ENCODE assay signal across 7 mouse cellular contexts in the genomic region with DNA sequence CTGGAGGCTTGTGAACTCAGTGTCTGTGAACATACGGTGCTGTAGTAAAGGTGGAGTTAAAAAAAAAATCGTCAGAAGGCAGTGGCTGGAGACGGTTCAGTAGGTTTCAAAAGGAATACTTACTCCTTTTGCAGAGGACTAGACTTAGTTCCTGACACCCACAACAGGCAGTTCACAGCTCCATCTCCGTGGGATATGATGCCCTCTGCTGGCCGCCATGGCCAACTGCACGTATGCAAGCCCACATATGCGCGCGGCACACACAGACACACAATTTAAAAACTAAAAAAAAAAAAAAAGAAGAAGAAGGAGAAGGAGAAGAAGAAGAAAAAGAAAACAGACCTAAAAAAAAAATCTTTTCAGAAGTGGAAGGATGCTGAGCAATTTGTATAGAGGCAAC. TPM values are rescaled to one million over a fixed set of nuclear protein-coding genes. Genes with fewer than 3 reads are reported as not detected.
DNase-seq lines count a peak whose midpoint lies in the region; ATAC-seq and TF ChIP-seq lines count a peak whose summit lies in the region.

No protein-coding gene starts in this region.

- H3K36me3 ChIP-seq in heart, postnatal 0 days (replicated peaks; ENCODE audit: control insufficient read depth, insufficient read depth, low read length): no peaks in the 10 kb centered on the region
- H3K36me3 ChIP-seq in lung, embryonic 14.5 days (ENCODE audit: insufficient read depth): no peaks in the 10 kb centered on the region
- H3K36me3 ChIP-seq in small intestine, adult 2 months (ENCODE audit: control insufficient read depth, insufficient read depth, low read length): no peaks in the 10 kb centered on the region
- H3K36me3 ChIP-seq in forebrain, embryonic 13.5 days (ENCODE audit: poor library complexity, severe bottlenecking): no peaks in the 10 kb centered on the region

- no peak for TF ChIP-seq POLR2A in small intestine, adult 2 months (IDR thresholded peaks at IDR 0.05; ENCODE audit: low read depth, low read length)

- H3K9me3 ChIP-seq in heart, postnatal 0 days (replicated peaks; ENCODE audit: control insufficient read depth, low read length): no peaks in the 10 kb centered on the region
- H3K9me3 ChIP-seq in lung, embryonic 14.5 days (ENCODE audit: low read depth, low read length): no peaks in the 10 kb centered on the region
- H3K9me3 ChIP-seq in forebrain, embryonic 13.5 days (replicated peaks): no peaks in the 10 kb centered on the region; the same call in 1 of the 2 replicates

- 44% methylated on average over 9 of the region's 9 CpGs for WGBS in heart, postnatal 0 days
- WGBS in lung, embryonic 14.5 days: 36% methylated on average over 9 of the region's 9 CpGs
- WGBS in small intestine, adult 2 months: 50% methylated on average over 9 of the region's 9 CpGs
- 44% methylated on average over 9 of the region's 9 CpGs for WGBS in forebrain, embryonic 13.5 days

- no peak for ATAC-seq in heart, postnatal 0 days (ENCODE audit: insufficient read depth, low read depth)
- no peak for ATAC-seq in lung, embryonic 14.5 days (ENCODE audit: insufficient read depth)
- ATAC-seq in forebrain, embryonic 13.5 days: no peak

- no peaks in the 10 kb centered on the region for H3K27me3 ChIP-seq in heart, postnatal 0 days (ENCODE audit: control insufficient read depth, insufficient read depth, low read length)
- no peaks in the 10 kb centered on the region for H3K27me3 ChIP-seq in lung, embryonic 14.5 days (ENCODE audit: insufficient read depth, low read length)
- H3K27me3 ChIP-seq in small intestine, adult 2 months (ENCODE audit: control insufficient read depth, insufficient read depth, low read length): no peaks in the 10 kb centered on the region; the same call in 1 of the 2 replicates
- H3K27me3 ChIP-seq in forebrain, embryonic 13.5 days: no peaks in the 10 kb centered on the region

- peak; percentile 29 for DNase-seq in ovary, postnatal 14 days (ENCODE audit: low spot score)
- no peak for DNase-seq in ovary, postnatal 10 days (ENCODE audit: low spot score)
- DNase-seq in adrenal gland, postnatal 25 days: peak; percentile 38
- DNase-seq in heart, postnatal 0 days (ENCODE audit: low spot score): no peak
- peak; percentile 56 for DNase-seq in lung, embryonic 14.5 days

- peaks cover 20% of the 10 kb centered on the region for H3K4me1 ChIP-seq in heart, postnatal 0 days (ENCODE audit: control insufficient read depth, insufficient read depth)
- no peaks in the 10 kb centered on the region for H3K4me1 ChIP-seq in lung, embryonic 14.5 days (ENCODE audit: insufficient read depth)
- 0 out of 2 replicates have a peak, but pooled peaks cover 3% of the 10 kb centered on the region for H3K4me1 ChIP-seq in small intestine, adult 2 months (ENCODE audit: control insufficient read depth, insufficient read depth, insufficient read length, low read length)
- H3K4me1 ChIP-seq in forebrain, embryonic 13.5 days: no peaks in the 10 kb centered on the region

- TF ChIP-seq EP300 in heart, postnatal 0 days (IDR thresholded peaks at IDR 0.05; ENCODE audit: low read depth): no peak

- no peak overlapping the region for H3K4me2 ChIP-seq in heart, postnatal 0 days (ENCODE audit: low read depth, low read length)
- peak overlapping the region; percentile 47 for H3K4me2 ChIP-seq in lung, embryonic 14.5 days
- H3K4me2 ChIP-seq in forebrain, embryonic 13.5 days: no peak overlapping the region

- H3K27ac ChIP-seq in heart, postnatal 0 days (ENCODE audit: low read depth): no peak overlapping the region
- H3K27ac ChIP-seq in lung, embryonic 14.5 days (ENCODE audit: low read depth): no peak overlapping the region
- no peak overlapping the region for H3K27ac ChIP-seq in small intestine, adult 2 months (ENCODE audit: insufficient read depth, low read depth, low read length)
- no peak overlapping the region for H3K27ac ChIP-seq in forebrain, embryonic 13.5 days

- H3K9ac ChIP-seq in heart, postnatal 0 days (replicated peaks; ENCODE audit: low read depth, low read length): no peak overlapping the region
- H3K9ac ChIP-seq in lung, embryonic 14.5 days: no peak overlapping the region
- no peak overlapping the region for H3K9ac ChIP-seq in forebrain, embryonic 13.5 days

- peak; percentile 54 for TF ChIP-seq CTCF in heart, postnatal 0 days (IDR thresholded peaks at IDR 0.05; ENCODE audit: low read depth)
- peak; percentile 71 for TF ChIP-seq CTCF in lung, embryonic 14.5 days (IDR thresholded peaks at IDR 0.05; ENCODE audit: low read depth)
- peak; percentile 69; the same call in 1 of the 2 replicates for TF ChIP-seq CTCF in small intestine, adult 2 months (IDR thresholded peaks at IDR 0.05; ENCODE audit: extremely low read depth, insufficient read length, insufficient replicate concordance, low read depth, low read length)

- no peak overlapping the region for H3K4me3 ChIP-seq in heart, postnatal 0 days (ENCODE audit: low read depth, low read length)
- no peak overlapping the region for H3K4me3 ChIP-seq in lung, embryonic 14.5 days (ENCODE audit: low read depth, low read length)
- no peak overlapping the region for H3K4me3 ChIP-seq in small intestine, adult 2 months (ENCODE audit: low read depth, low read length)
- no peak overlapping the region for H3K4me3 ChIP-seq in forebrain, embryonic 13.5 days

RNA-seq across cellular contexts. Expression of gene Ropn1l, which starts 34.5 kb away (rescaled TPM):
- 2.0 and 3.6 TPM in 2 replicates for total RNA-seq in adrenal gland, postnatal 25 days (2021)
- total RNA-seq in heart, postnatal 0 days (2014; rRNA removed; ENCODE audit: low replicate concordance): 3.5 TPM in 1 of 2 replicates, not detected in the other
- 2.4 and 2.5 TPM in 2 replicates for polyA plus RNA-seq in heart, postnatal 0 days (2015; fragmentation: Nextera tagmentation; extraction: Ambion mirVana)
- polyA plus RNA-seq in lung, embryonic 14.5 days (2014; fragmentation: Nextera tagmentation; extraction: Ambion mirVana): 2.3 and 2.6 TPM in 2 replicates
- polyA plus RNA-seq in small intestine, adult 2 months (2012; rRNA removed): 0.22 TPM in 1 of 2 replicates, not detected in the other
- 1.6 and 2.1 TPM in 2 replicates for polyA plus RNA-seq in forebrain, embryonic 13.5 days (2015; fragmentation: Nextera tagmentation; extraction: Ambion mirVana)

RNA-seq across cellular contexts. Expression of gene Ankrd33b, which starts 51.5 kb away (rescaled TPM):
- 0.82 and 1.5 TPM in 2 replicates for total RNA-seq in adrenal gland, postnatal 25 days (2021)
- total RNA-seq in heart, postnatal 0 days (2014; rRNA removed; ENCODE audit: low replicate concordance): 12.9 and 23.3 TPM in 2 replicates
- 5.1 and 5.6 TPM in 2 replicates for polyA plus RNA-seq in heart, postnatal 0 days (2015; fragmentation: Nextera tagmentation; extraction: Ambion mirVana)
- 3.0 and 3.7 TPM in 2 replicates for polyA plus RNA-seq in lung, embryonic 14.5 days (2014; fragmentation: Nextera tagmentation; extraction: Ambion mirVana)
- polyA plus RNA-seq in small intestine, adult 2 months (2012; rRNA removed): 0.52 and 0.65 TPM in 2 replicates
- 0.34 and 0.42 TPM in 2 replicates for polyA plus RNA-seq in forebrain, embryonic 13.5 days (2015; fragmentation: Nextera tagmentation; extraction: Ambion mirVana)

Comparison
In these comparisons a context has a peak if more than half of its experiments do, and no peak if none do; other contexts are left out.
1. DNase-seq: peak in ovary, postnatal 14 days (single experiment), adrenal gland, postnatal 25 days (single experiment) and lung, embryonic 14.5 days (single experiment); none in ovary, postnatal 10 days (single experiment) and heart, postnatal 0 days (single experiment).
2. Peak in every context shown above with its lines, with median percentiles within 50 percentile points of each other: CTCF ChIP-seq.